Mouse (Mus musculus) forebrain, embryonic 11.5 days (tissue): ENCODE results near the gene Gm17304. TPM values are rescaled to one million over a fixed set of nuclear protein-coding genes. Genes with fewer than 3 reads are reported as not detected.
A peak's percentile ranks its signal among the peaks of the same experiment; 100 is the strongest.

Experiments used
- ATAC-seq: fragments of 200-750 bp; cut with Nextera tagmentation; replicated peaks from 2 replicates; pipeline ENCODE4 v1.8.0; 2017; ENCODE audit warnings: moderate TSS enrichment; ENCODE audit not compliant: low FRiP score
- DNase-seq: peaks from one replicate; pipeline ENCODE4 v3.0.0-alpha.2; 2017; ENCODE audit warnings: low spot score
- H3K27ac ChIP-seq: fragments of 300-500 bp; sonication (generic); 2 replicates; pipeline ENCODE4 v1.5.1; 2014; ENCODE audit warnings: low read depth, low read length
- H3K27me3 ChIP-seq: fragments of 300-500 bp; sonication (generic); 2 replicates; pipeline ENCODE4 v1.6.1; 2014; ENCODE audit warnings: mild to moderate bottlenecking, low read length, mixed read lengths; ENCODE audit not compliant: control insufficient read depth, insufficient read depth
- H3K36me3 ChIP-seq: fragments of 300-500 bp; sonication (generic); 2 replicates; pipeline ENCODE4 v1.6.1; 2014; ENCODE audit warnings: mild to moderate bottlenecking, low read length, moderate library complexity, mixed read lengths; ENCODE audit not compliant: control insufficient read depth, insufficient read depth
- H3K4me1 ChIP-seq: fragments of 300-500 bp; sonication (generic); replicated peaks from 2 replicates; pipeline ENCODE4 v1.6.1; 2014; ENCODE audit warnings: low read length, mixed read lengths; ENCODE audit not compliant: control insufficient read depth, insufficient read depth
- H3K4me2 ChIP-seq: fragments of 300-500 bp; sonication (generic); 2 replicates; pipeline ENCODE4 v1.6.1; 2014; ENCODE audit warnings: low read depth, mild to moderate bottlenecking, low read length, moderate library complexity, mixed read lengths; ENCODE audit not compliant: severe bottlenecking
- H3K4me3 ChIP-seq: fragments of 300-500 bp; sonication (generic); 2 replicates; pipeline ENCODE4 v1.5.1; 2014; ENCODE audit warnings: low read depth, low read length
- H3K9ac ChIP-seq: fragments of 300-500 bp; sonication (generic); 2 replicates; pipeline ENCODE4 v1.6.1; 2014; ENCODE audit warnings: low read length
- H3K9me3 ChIP-seq: fragments of 300-500 bp; sonication (generic); 2 replicates; pipeline ENCODE4 v1.6.1; 2016; ENCODE audit warnings: low read length, mixed read lengths; ENCODE audit not compliant: control insufficient read depth
- WGBS: fragments of 180-500 bp; shearing (Covaris S2); extraction: QIAGEN DNeasy Blood & Tissue Kit; methylation state at CpG from one replicate; pipeline ENCODE4 v1.1.7; 2014; 5-methylcytosine and 5-hydroxymethylcytosine counted together
- polyA plus RNA-seq: library from polyadenylated mRNA; unstranded; fragments of >200 nt; fragmentation: Nextera tagmentation; extraction: Ambion mirVana; gene quantifications from 2 replicates; pipeline ENCODE4 v1.2.1, GENCODE M21; 2014

The Gm17304 gene
- polyA plus RNA-seq, 1 experiment from 2014 or later = not detected

GRCm38 (mm10) chr5:106636423-106636946 lies 27.6 kb downstream of the Gm17304 start:
- H3K27ac ChIP-seq = no peak overlapping the region
- 94% methylated on average over 13 of the region's 13 CpGs for WGBS
- no peaks in the 10 kb centered on the region for H3K9me3 ChIP-seq
- H3K4me2 ChIP-seq = no peak overlapping the region
- 0 out of 2 replicates have a peak, but pooled peaks cover 2% of the 10 kb centered on the region for H3K4me1 ChIP-seq
- H3K4me3 ChIP-seq = no peak overlapping the region
- H3K9ac ChIP-seq = no peak overlapping the region
- H3K36me3 ChIP-seq = no peaks in the 10 kb centered on the region; the same call in 1 of the 2 replicates
- DNase-seq (no peak), ATAC-seq (no peak)
- H3K27me3 ChIP-seq = no peaks in the 10 kb centered on the region

- Histone ChIP-seq H3K27me3 (no peaks in the 10 kb centered on the region), H3K4me1 (0 out of 2 replicates have a peak, but pooled peaks cover 2% of the 10 kb centered on the region), H3K36me3 (no peaks in the 10 kb centered on the region; the same call in 1 of the 2 replicates), H3K9me3 (no peaks in the 10 kb centered on the region), H3K4me2 (no peak overlapping the region), H3K9ac (no peak overlapping the region), H3K4me3 (no peak overlapping the region), H3K27ac (no peak overlapping the region)
- DNase-seq (no peak), ATAC-seq (no peak)
- 97% methylated on average over 2 of the region's 2 CpGs for WGBS
These were observed 30.7 kb downstream of the Gm17304 start for GRCm38 (mm10) chr5:106639627-106640026.

- Histone ChIP-seq H3K27ac (no peak overlapping the region), H3K4me2 (no peak overlapping the region), H3K27me3 (no peaks in the 10 kb centered on the region), H3K36me3 (no peaks in the 10 kb centered on the region; the same call in 1 of the 2 replicates), H3K4me3 (no peak overlapping the region), H3K4me1 (0 out of 2 replicates have a peak, but pooled peaks cover 2% of the 10 kb centered on the region), H3K9me3 (no peaks in the 10 kb centered on the region), H3K9ac (no peak overlapping the region)
- no peak for DNase-seq
- ATAC-seq = 0 out of 2 replicates have a peak, but pooled peaks have one; percentile 39
- WGBS = 51% methylated on average over 5 of the region's 5 CpGs
These were observed 31.4 kb downstream of the Gm17304 start for GRCm38 (mm10) chr5:106640235-106640809.

GRCm38 (mm10) chr5:106641876-106642275 lies 33.0 kb downstream of the Gm17304 start:
- Histone ChIP-seq H3K36me3 (no peaks in the 10 kb centered on the region; the same call in 1 of the 2 replicates), H3K27me3 (no peaks in the 10 kb centered on the region), H3K27ac (no peak overlapping the region), H3K4me3 (no peak overlapping the region), H3K9ac (no peak overlapping the region), H3K4me1 (0 out of 2 replicates have a peak, but pooled peaks cover 2% of the 10 kb centered on the region), H3K9me3 (no peaks in the 10 kb centered on the region), H3K4me2 (no peak overlapping the region)
- ATAC-seq (0 out of 2 replicates have a peak, but pooled peaks have one; percentile 33), DNase-seq (no peak)
- 90% methylated on average over 3 of the region's 3 CpGs for WGBS

- no peak overlapping the region for H3K9ac ChIP-seq
- H3K4me1 ChIP-seq = no peaks in the 10 kb centered on the region
- no peaks in the 10 kb centered on the region for H3K9me3 ChIP-seq
- no peaks in the 10 kb centered on the region for H3K27me3 ChIP-seq
- H3K27ac ChIP-seq = no peak overlapping the region
- no peak overlapping the region for H3K4me2 ChIP-seq
- H3K36me3 ChIP-seq = no peaks in the 10 kb centered on the region
- no peak for DNase-seq
- 92% methylated on average over 4 of the region's 4 CpGs for WGBS
- no peak for ATAC-seq
- no peak overlapping the region for H3K4me3 ChIP-seq
These were observed 34.5 kb downstream of the Gm17304 start for GRCm38 (mm10) chr5:106643434-106643833.

GRCm38 (mm10) chr5:106649441-106649840 lies 40.5 kb downstream of the Gm17304 start:
- no peaks in the 10 kb centered on the region for H3K36me3 ChIP-seq
- H3K27ac ChIP-seq = no peak overlapping the region
- no peak overlapping the region for H3K4me2 ChIP-seq
- no peaks in the 10 kb centered on the region for H3K27me3 ChIP-seq
- no peaks in the 10 kb centered on the region for H3K4me1 ChIP-seq
- ATAC-seq (no peak), DNase-seq (no peak)
- no peak overlapping the region for H3K4me3 ChIP-seq
- H3K9ac ChIP-seq = no peak overlapping the region
- H3K9me3 ChIP-seq = no peaks in the 10 kb centered on the region

GRCm38 (mm10) chr5:106649995-106650394 lies 41.1 kb downstream of the Gm17304 start:
- H3K9ac ChIP-seq = no peak overlapping the region

GRCm38 (mm10) chr5:106652220-106652753 lies 43.4 kb downstream of the Gm17304 start:
- H3K27ac ChIP-seq = no peak overlapping the region
- ATAC-seq (no peak), DNase-seq (no peak)
- H3K4me2 ChIP-seq = no peak overlapping the region
- no peaks in the 10 kb centered on the region for H3K27me3 ChIP-seq
- H3K36me3 ChIP-seq = peaks cover 3% of the 10 kb centered on the region; the same call in 1 of the 2 replicates
- H3K9me3 ChIP-seq = no peaks in the 10 kb centered on the region
- 91% methylated on average over 4 of the region's 4 CpGs for WGBS
- no peak overlapping the region for H3K4me3 ChIP-seq
- H3K9ac ChIP-seq = no peak overlapping the region
- H3K4me1 ChIP-seq = no peaks in the 10 kb centered on the region

More at GRCm38 (mm10) chr5:106649995-106650394, 41.1 kb downstream of the Gm17304 start:
- peaks cover 3% of the 10 kb centered on the region; the same call in 1 of the 2 replicates for H3K36me3 ChIP-seq
- no peaks in the 10 kb centered on the region for H3K9me3 ChIP-seq
- H3K27me3 ChIP-seq = no peaks in the 10 kb centered on the region
- ATAC-seq (no peak), DNase-seq (no peak)
- H3K4me2 ChIP-seq = no peak overlapping the region
- no peak overlapping the region for H3K4me3 ChIP-seq
- H3K27ac ChIP-seq = no peak overlapping the region
- no peaks in the 10 kb centered on the region for H3K4me1 ChIP-seq
